19 mouse cellular contexts compared by ENCODE assay signal in genomic region chr1:33025379-33025778, GRCm38 (mm10).
DNase-seq lines count a peak whose midpoint lies in the region; ATAC-seq lines count a peak whose summit lies in the region.
"Had no signal": no experiment of that assay in that cellular context is flagged by ENCODE, and none has a peak within 500 bp of the region (broad histone marks: within the 10 kb centered on the region; RNA-seq: fewer than 3 reads in every experiment).

No protein-coding gene starts in this region.

- peak; percentile 55 for DNase-seq in forebrain, embryonic 11.5 days (ENCODE audit: low spot score)
- DNase-seq in forebrain, embryonic 14.5 days (ENCODE audit: low spot score): peak; percentile 46
- DNase-seq in midbrain, embryonic 14.5 days: peak; percentile 41
- DNase-seq in urinary bladder, postnatal 36 days (ENCODE audit: low spot score in 2 of 2): no peak
- no peak for DNase-seq in kidney, adult 9 months
- DNase-seq in heart, postnatal 36 days: no peak
- DNase-seq: cerebellum, adult 9-10 months; gastrocnemius, postnatal 14 days; heart, adult 18-20 months; lung, adult 2 months; thymus, postnatal 14 days had no signal

- WGBS in forebrain, embryonic 11.5 days: 16% methylated on average over 7 of the region's 7 CpGs
- 11% methylated on average over 7 of the region's 7 CpGs for WGBS in forebrain, embryonic 16.5 days
- 71% methylated on average over 7 of the region's 7 CpGs for WGBS in embryonic facial prominence, embryonic 12.5 days
- WGBS in forebrain, embryonic 14.5 days: 6% methylated on average over 7 of the region's 7 CpGs
- WGBS in midbrain, embryonic 14.5 days: 12% methylated on average over 7 of the region's 7 CpGs

- 0 out of 2 replicates have a peak, but pooled peaks cover 4% of the 10 kb centered on the region for H3K4me1 ChIP-seq in forebrain, embryonic 11.5 days (replicated peaks; ENCODE audit: control insufficient read depth, insufficient read depth, low read length)
- no peaks in the 10 kb centered on the region; the same call in 1 of the 2 replicates for H3K4me1 ChIP-seq in forebrain, embryonic 16.5 days (replicated peaks; ENCODE audit: control insufficient read depth, insufficient read depth, low read length)
- no peaks in the 10 kb centered on the region for H3K4me1 ChIP-seq in embryonic facial prominence, embryonic 12.5 days
- H3K4me1 ChIP-seq in forebrain, embryonic 14.5 days (ENCODE audit: control insufficient read depth, insufficient read depth, low read length): peaks cover 7% of the 10 kb centered on the region; the same call in 1 of the 2 replicates
- H3K4me1 ChIP-seq in midbrain, embryonic 14.5 days (ENCODE audit: control insufficient read depth, insufficient read depth, low read length): peaks cover 18% of the 10 kb centered on the region
- H3K4me1 ChIP-seq: heart, embryonic 15.5 days; limb, embryonic 12.5 days; liver, embryonic 12.5 days; megakaryocyte, embryonic 14.5 days had no signal

- no peaks in the 10 kb centered on the region for H3K27me3 ChIP-seq in forebrain, embryonic 11.5 days (ENCODE audit: control insufficient read depth, insufficient read depth, low read length)
- H3K27me3 ChIP-seq in forebrain, embryonic 16.5 days (replicated peaks; ENCODE audit: control insufficient read depth, insufficient read depth, low read length): no peaks in the 10 kb centered on the region
- H3K27me3 ChIP-seq in embryonic facial prominence, embryonic 12.5 days: no peaks in the 10 kb centered on the region
- no peaks in the 10 kb centered on the region for H3K27me3 ChIP-seq in forebrain, embryonic 14.5 days (replicated peaks; ENCODE audit: control insufficient read depth, insufficient read depth, low read length)
- H3K27me3 ChIP-seq in midbrain, embryonic 14.5 days (ENCODE audit: control insufficient read depth, insufficient read depth, low read length): no peaks in the 10 kb centered on the region
- H3K27me3 ChIP-seq: heart, embryonic 15.5 days; limb, embryonic 12.5 days; liver, embryonic 12.5 days; megakaryocyte, embryonic 14.5 days had no signal

- no peaks in the 10 kb centered on the region for H3K36me3 ChIP-seq in forebrain, embryonic 11.5 days (ENCODE audit: control insufficient read depth, insufficient read depth, low read length)
- H3K36me3 ChIP-seq in forebrain, embryonic 16.5 days (ENCODE audit: control insufficient read depth, insufficient read depth): no peaks in the 10 kb centered on the region
- no peaks in the 10 kb centered on the region for H3K36me3 ChIP-seq in embryonic facial prominence, embryonic 12.5 days
- H3K36me3 ChIP-seq in forebrain, embryonic 14.5 days (ENCODE audit: control insufficient read depth, insufficient read depth, low read length): no peaks in the 10 kb centered on the region
- no peaks in the 10 kb centered on the region for H3K36me3 ChIP-seq in midbrain, embryonic 14.5 days (ENCODE audit: control insufficient read depth, insufficient read depth, low read length)
- H3K36me3 ChIP-seq: heart, embryonic 15.5 days; limb, embryonic 12.5 days; liver, embryonic 12.5 days had no signal

- H3K9me3 ChIP-seq in forebrain, embryonic 11.5 days (ENCODE audit: control insufficient read depth, low read length): no peaks in the 10 kb centered on the region
- 0 out of 2 replicates have a peak, but pooled peaks cover 3% of the 10 kb centered on the region for H3K9me3 ChIP-seq in forebrain, embryonic 16.5 days (ENCODE audit: control insufficient read depth, low read length)
- H3K9me3 ChIP-seq in embryonic facial prominence, embryonic 12.5 days: no peaks in the 10 kb centered on the region
- no peaks in the 10 kb centered on the region for H3K9me3 ChIP-seq in forebrain, embryonic 14.5 days (replicated peaks; ENCODE audit: control insufficient read depth, low read length)
- no peaks in the 10 kb centered on the region for H3K9me3 ChIP-seq in midbrain, embryonic 14.5 days (ENCODE audit: control insufficient read depth, low read length)
- H3K9me3 ChIP-seq: heart, embryonic 15.5 days; limb, embryonic 12.5 days; liver, embryonic 12.5 days; megakaryocyte, embryonic 14.5 days had no signal

- no peak overlapping the region for H3K4me2 ChIP-seq in forebrain, embryonic 11.5 days (ENCODE audit: low read depth, low read length, severe bottlenecking)
- H3K4me2 ChIP-seq in forebrain, embryonic 16.5 days (ENCODE audit: low read length): no peak overlapping the region
- H3K4me2 ChIP-seq in embryonic facial prominence, embryonic 12.5 days (replicated peaks): no peak overlapping the region
- no peak overlapping the region for H3K4me2 ChIP-seq in forebrain, embryonic 14.5 days (ENCODE audit: low read length)
- no peak overlapping the region for H3K4me2 ChIP-seq in midbrain, embryonic 14.5 days (ENCODE audit: low read length)
- H3K4me2 ChIP-seq: heart, embryonic 15.5 days; limb, embryonic 12.5 days; liver, embryonic 12.5 days had no signal

- intact Hi-C loops in heart, postnatal 36 days (cut with DNase I): no loop called here

- ATAC-seq in forebrain, embryonic 11.5 days (replicated peaks; ENCODE audit: low FRiP score): peak; percentile 73
- ATAC-seq in forebrain, embryonic 16.5 days: no peak
- ATAC-seq in embryonic facial prominence, embryonic 12.5 days (ENCODE audit: insufficient number of reproducible peaks, insufficient read depth, low FRiP score, low TSS enrichment): 0 out of 2 replicates have a peak, but pooled peaks have one; percentile 47
- peak; percentile 42; the same call in 1 of the 2 replicates for ATAC-seq in forebrain, embryonic 14.5 days
- ATAC-seq in midbrain, embryonic 14.5 days (ENCODE audit: low FRiP score, low TSS enrichment): no peak
- ATAC-seq: intestine, postnatal 0 days; liver, embryonic 12.5 days had no signal

- H3K4me3 ChIP-seq in forebrain, embryonic 11.5 days (ENCODE audit: low read depth, low read length): no peak overlapping the region
- H3K4me3 ChIP-seq in forebrain, embryonic 16.5 days (replicated peaks; ENCODE audit: low read length): no peak overlapping the region
- H3K4me3 ChIP-seq in embryonic facial prominence, embryonic 12.5 days: no peak overlapping the region
- no peak overlapping the region for H3K4me3 ChIP-seq in forebrain, embryonic 14.5 days (ENCODE audit: low read depth, low read length)
- no peak overlapping the region for H3K4me3 ChIP-seq in midbrain, embryonic 14.5 days (replicated peaks; ENCODE audit: low read depth, low read length)
- H3K4me3 ChIP-seq: heart, embryonic 15.5 days; limb, embryonic 12.5 days; liver, embryonic 12.5 days; megakaryocyte, embryonic 14.5 days; myocyte had no signal

- H3K27ac ChIP-seq in forebrain, embryonic 11.5 days (ENCODE audit: low read depth, low read length): no peak overlapping the region; the same call in 1 of the 2 replicates
- H3K27ac ChIP-seq in forebrain, embryonic 16.5 days (ENCODE audit: low read length): no peak overlapping the region
- H3K27ac ChIP-seq in embryonic facial prominence, embryonic 12.5 days: no peak overlapping the region
- no peak overlapping the region for H3K27ac ChIP-seq in forebrain, embryonic 14.5 days (ENCODE audit: low read depth, low read length)
- H3K27ac ChIP-seq in midbrain, embryonic 14.5 days (replicated peaks; ENCODE audit: low read depth, low read length): no peak overlapping the region
- H3K27ac ChIP-seq: heart, embryonic 15.5 days; limb, embryonic 12.5 days; liver, embryonic 12.5 days had no signal

- H3K9ac ChIP-seq in forebrain, embryonic 11.5 days (ENCODE audit: low read length): no peak overlapping the region
- no peak overlapping the region for H3K9ac ChIP-seq in forebrain, embryonic 16.5 days (replicated peaks; ENCODE audit: low read depth, low read length)
- no peak overlapping the region for H3K9ac ChIP-seq in embryonic facial prominence, embryonic 12.5 days
- H3K9ac ChIP-seq in forebrain, embryonic 14.5 days (ENCODE audit: low read length): no peak overlapping the region
- no peak overlapping the region for H3K9ac ChIP-seq in midbrain, embryonic 14.5 days (replicated peaks; ENCODE audit: low read length)
- H3K9ac ChIP-seq: heart, embryonic 15.5 days; limb, embryonic 12.5 days; liver, embryonic 12.5 days had no signal

Comparison
In these comparisons a context has a peak if more than half of its experiments do, and no peak if none do; other contexts are left out.
1. ATAC-seq: peak in forebrain, embryonic 11.5 days (single experiment), embryonic facial prominence, embryonic 12.5 days (single experiment) and forebrain, embryonic 14.5 days (single experiment); none in forebrain, embryonic 16.5 days (single experiment) and midbrain, embryonic 14.5 days (single experiment).
2. DNase-seq: peak in forebrain, embryonic 11.5 days (single experiment), forebrain, embryonic 14.5 days (single experiment) and midbrain, embryonic 14.5 days (single experiment); none in urinary bladder, postnatal 36 days (0 of 2), kidney, adult 9 months (single experiment) and heart, postnatal 36 days (0 of 2).